Mouse (Mus musculus) G1E (cell line): ENCODE measurements around the gene Adgrg1. TPM values are rescaled to one million over a fixed set of nuclear protein-coding genes. Genes with fewer than 3 reads are reported as not detected.

Experiments
- ATAC-seq: 2 replicates; pipeline ENCODE4 v1.8.0; 2016; ENCODE audit warnings: mild to moderate bottlenecking; ENCODE audit not compliant: insufficient number of reproducible peaks, poor library complexity, low FRiP score, severe bottlenecking; ENCODE audit errors: extremely low read depth
- DNase-seq: peaks from one replicate; pipeline ENCODE4 v3.0.0; 2012; ENCODE audit warnings: low spot score
- H3K27me3 ChIP-seq: 2 replicates; pipeline ENCODE4 v1.6.1; 2012; ENCODE audit warnings: mild to moderate bottlenecking, low read length, inconsistent platforms; ENCODE audit not compliant: insufficient read depth
- H3K36me3 ChIP-seq: replicated peaks from 2 replicates; pipeline ENCODE3; 2012; ENCODE audit warnings: mild to moderate bottlenecking, inconsistent platforms
- H3K4me1 ChIP-seq: 2 replicates; pipeline ENCODE4 v1.6.1; 2012; ENCODE audit warnings: low read depth, low read length, inconsistent platforms, mixed read lengths; ENCODE audit not compliant: insufficient read depth
- H3K4me3 ChIP-seq: 2 replicates; pipeline ENCODE4 v1.5.1; 2012; ENCODE audit warnings: low read depth, mild to moderate bottlenecking, inconsistent platforms, low read length, moderate library complexity, mixed read lengths
- H3K9me3 ChIP-seq: replicated peaks from 2 replicates; pipeline ENCODE4 v1.6.1; 2012; ENCODE audit warnings: inconsistent platforms
- CTCF ChIP-seq: IDR thresholded peaks from 2 replicates; pipeline ENCODE4 v1.5.1; 2012; ENCODE audit warnings: low read depth, low read length, inconsistent platforms, mixed read lengths
- GATA1 ChIP-seq: IDR thresholded peaks from 2 replicates; pipeline ENCODE4 v1.6.1; 2012; ENCODE audit warnings: borderline replicate concordance, low read length, inconsistent platforms, mixed read lengths
- GATA2 ChIP-seq: IDR thresholded peaks from 2 replicates; pipeline ENCODE4 v1.6.1; 2012; ENCODE audit warnings: low read depth, low read length, inconsistent platforms, borderline replicate concordance
- POLR2AphosphoS5 ChIP-seq: IDR thresholded peaks from 2 replicates; pipeline ENCODE4 v1.6.1; 2012; ENCODE audit warnings: low read depth, low read length, inconsistent platforms; ENCODE audit not compliant: insufficient replicate concordance
- TAL1 ChIP-seq: conservative IDR thresholded peaks from 2 replicates; pipeline ENCODE4 v1.6.1; 2012; ENCODE audit warnings: low read depth, low read length, inconsistent platforms, mixed read lengths
- polyA plus RNA-seq: library from polyadenylated mRNA; stranded (reverse); fragments of >175 nt; gene quantifications from 2 replicates; pipeline ENCODE4 v1.2.3, GENCODE M21; 2012
- total RNA-seq, 2 experiments: library from RNA; stranded (forward) in 1 of 2; stranded (reverse) in 1 of 2; fragments of 200-1000 nt in 1 of 2; fragments of >200 nt in 1 of 2; fragmentation: Nextera tagmentation in 1 of 2; gene quantifications; 2 replicates each; pipeline ENCODE4 v1.2.3; 2014 to 2017

Adgrg1 gene
- total and polyA plus RNA-seq, 3 experiments, result 57.7 to 339 (median 229) TPM

DNA sequence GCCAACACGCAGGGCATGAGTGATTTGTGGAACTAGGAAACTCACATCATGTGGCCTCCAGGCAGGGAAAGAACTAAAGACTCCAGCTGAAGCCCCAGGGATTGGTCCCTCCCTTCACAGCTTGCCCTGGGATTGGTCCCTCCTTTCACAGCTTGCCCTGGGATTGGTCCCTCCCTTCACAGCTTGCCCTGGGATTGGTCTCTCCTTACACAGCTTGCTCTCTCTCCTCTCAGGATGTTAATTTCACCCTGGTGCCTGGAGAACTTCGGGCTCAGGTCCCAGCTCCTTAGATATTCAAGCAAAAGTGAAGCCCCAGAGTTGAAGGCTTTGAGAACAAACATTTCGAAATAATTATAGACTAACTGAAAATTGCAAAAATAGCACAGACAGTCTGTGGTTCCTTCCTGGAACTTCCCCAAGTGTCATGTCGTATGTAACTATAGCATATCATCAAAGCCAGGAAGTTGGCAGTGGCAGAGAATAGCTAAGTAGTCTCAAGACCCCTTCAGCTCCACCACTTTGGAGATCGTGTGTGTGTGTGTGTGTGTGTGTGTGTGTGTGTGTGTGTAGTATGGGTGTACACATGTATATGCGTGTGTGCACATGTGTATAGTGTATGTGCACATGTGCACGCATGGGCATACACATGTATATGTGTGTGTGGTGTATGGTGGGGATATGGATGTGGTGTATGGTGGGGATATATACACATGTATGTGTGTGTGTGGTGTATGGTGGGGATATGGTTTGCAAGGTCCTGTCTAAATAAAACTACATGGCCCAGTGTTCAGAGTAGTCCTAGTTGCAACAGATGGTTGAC is 62.8 kb downstream of the Adgrg1 start:
- Histone ChIP-seq H3K4me1 (no peaks in the 10 kb centered on the region), H3K36me3 (no peaks in the 10 kb centered on the region), H3K9me3 (no peaks in the 10 kb centered on the region), H3K4me3 (no peak overlapping the region), H3K27me3 (peaks cover 36% of the 10 kb centered on the region)
- ATAC-seq, result no peak
- TF ChIP-seq CTCF (no peak), POLR2AphosphoS5 (no peak), GATA1 (no peak), TAL1 (no peak), GATA2 (no peak)
- no peak for DNase-seq

DNA sequence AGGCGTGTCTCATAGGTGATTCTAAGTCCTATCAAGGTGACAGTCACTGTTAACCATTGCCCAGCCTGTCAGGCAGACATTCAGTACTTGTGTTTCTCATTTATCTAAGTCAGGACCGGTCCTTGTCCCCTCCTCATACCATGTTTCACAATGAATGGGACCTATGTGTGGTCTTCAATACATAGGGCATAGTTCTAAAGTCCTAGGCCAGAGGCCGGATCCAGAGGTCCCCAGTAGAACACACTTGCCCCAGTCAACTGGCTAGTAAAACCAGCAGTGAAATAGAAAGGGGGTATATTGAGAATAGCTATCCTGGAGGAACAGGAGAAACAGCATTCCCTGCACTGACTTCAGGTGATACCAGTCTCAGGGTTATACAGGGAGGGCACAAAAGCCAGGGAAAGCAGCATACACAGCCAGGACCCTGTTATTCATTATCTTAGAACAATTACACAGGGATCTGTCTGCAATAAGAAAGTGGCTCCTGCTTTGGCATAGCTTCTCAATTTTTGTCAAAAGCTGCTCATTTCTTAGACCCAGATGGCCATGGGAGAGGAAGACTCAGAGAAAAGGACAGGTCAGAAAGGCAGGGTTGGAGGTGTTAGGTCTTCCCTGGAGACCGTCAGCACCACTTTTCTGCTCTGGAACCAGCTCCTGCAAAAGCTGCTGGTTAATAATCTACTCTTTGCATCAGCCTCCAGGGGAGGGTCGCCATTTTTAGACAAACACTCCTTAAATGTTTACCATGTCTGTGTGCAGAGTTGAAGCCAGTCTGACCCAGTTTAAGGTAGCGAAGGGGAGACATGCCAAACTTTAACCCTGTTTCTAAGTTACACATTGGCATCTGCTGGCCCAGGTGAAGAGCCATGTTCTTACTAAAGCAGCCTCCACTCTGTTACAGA is 67.6 kb downstream of the Adgrg1 start:
- Histone ChIP-seq H3K4me3 (no peak overlapping the region), H3K36me3 (no peaks in the 10 kb centered on the region), H3K27me3 (peaks cover 28% of the 10 kb centered on the region), H3K4me1 (no peaks in the 10 kb centered on the region), H3K9me3 (no peaks in the 10 kb centered on the region)
- no peak for TF ChIP-seq TAL1
- TF ChIP-seq CTCF, result no peak
- TF ChIP-seq GATA1, result no peak
- no peak for TF ChIP-seq POLR2AphosphoS5
- no peak for TF ChIP-seq GATA2
- ATAC-seq, result no peak
- DNase-seq, result no peak

DNA sequence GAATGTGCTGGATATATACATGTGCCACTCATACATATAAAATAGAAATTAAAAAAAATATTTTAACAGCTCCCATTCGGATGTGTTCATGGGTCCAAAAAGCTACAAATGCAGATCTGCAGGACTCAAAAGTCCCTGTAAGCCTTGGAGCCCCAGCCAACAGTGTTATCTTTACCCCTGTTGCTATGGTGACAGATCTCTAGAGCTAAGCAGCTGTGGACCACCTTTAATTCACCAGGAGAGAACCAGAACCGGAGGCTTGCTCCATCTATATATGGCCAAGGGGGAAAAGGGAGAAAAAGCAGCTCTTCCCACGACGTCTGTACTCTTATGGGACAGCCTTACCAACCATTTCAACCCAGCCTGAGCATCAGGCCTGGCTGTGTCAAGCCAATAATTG is 70.3 kb downstream of the Adgrg1 start:
- Histone ChIP-seq H3K27me3 (peaks cover 24% of the 10 kb centered on the region), H3K4me3 (no peak overlapping the region), H3K9me3 (no peaks in the 10 kb centered on the region), H3K36me3 (no peaks in the 10 kb centered on the region), H3K4me1 (no peaks in the 10 kb centered on the region)
- ATAC-seq (no peak), DNase-seq (no peak)
- no peak for TF ChIP-seq GATA1
- TF ChIP-seq POLR2AphosphoS5, result no peak
- TF ChIP-seq CTCF, result no peak
- TF ChIP-seq TAL1, result no peak
- no peak for TF ChIP-seq GATA2

DNA sequence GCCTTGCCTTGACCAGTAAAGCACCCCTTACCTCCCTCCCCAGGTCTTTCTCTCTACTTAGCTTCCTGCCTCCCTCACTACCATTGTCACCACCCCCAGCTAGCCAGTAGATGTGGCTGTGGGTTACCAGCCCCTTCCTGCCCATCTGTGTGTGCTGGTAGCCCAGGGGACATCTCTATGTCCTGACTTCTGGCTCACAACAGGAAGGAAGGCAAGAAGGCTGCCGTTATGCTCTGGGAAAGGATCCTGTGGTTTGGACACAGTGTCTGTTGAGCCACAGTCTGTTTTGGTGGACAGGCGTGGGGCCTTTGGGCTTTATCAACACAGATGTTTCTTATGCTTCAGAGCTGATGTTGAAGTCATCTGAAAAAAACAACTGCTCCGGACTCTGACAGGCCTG is 72.4 kb downstream of the Adgrg1 start:
- no peak for ATAC-seq
- H3K9me3 ChIP-seq, result no peaks in the 10 kb centered on the region
- no peak overlapping the region for H3K4me3 ChIP-seq
- H3K36me3 ChIP-seq, result no peaks in the 10 kb centered on the region
- H3K4me1 ChIP-seq, result no peaks in the 10 kb centered on the region
- no peak for DNase-seq
- H3K27me3 ChIP-seq, result peaks cover 18% of the 10 kb centered on the region
- TF ChIP-seq TAL1 (no peak), GATA2 (no peak), POLR2AphosphoS5 (no peak), CTCF (no peak), GATA1 (no peak)

DNA sequence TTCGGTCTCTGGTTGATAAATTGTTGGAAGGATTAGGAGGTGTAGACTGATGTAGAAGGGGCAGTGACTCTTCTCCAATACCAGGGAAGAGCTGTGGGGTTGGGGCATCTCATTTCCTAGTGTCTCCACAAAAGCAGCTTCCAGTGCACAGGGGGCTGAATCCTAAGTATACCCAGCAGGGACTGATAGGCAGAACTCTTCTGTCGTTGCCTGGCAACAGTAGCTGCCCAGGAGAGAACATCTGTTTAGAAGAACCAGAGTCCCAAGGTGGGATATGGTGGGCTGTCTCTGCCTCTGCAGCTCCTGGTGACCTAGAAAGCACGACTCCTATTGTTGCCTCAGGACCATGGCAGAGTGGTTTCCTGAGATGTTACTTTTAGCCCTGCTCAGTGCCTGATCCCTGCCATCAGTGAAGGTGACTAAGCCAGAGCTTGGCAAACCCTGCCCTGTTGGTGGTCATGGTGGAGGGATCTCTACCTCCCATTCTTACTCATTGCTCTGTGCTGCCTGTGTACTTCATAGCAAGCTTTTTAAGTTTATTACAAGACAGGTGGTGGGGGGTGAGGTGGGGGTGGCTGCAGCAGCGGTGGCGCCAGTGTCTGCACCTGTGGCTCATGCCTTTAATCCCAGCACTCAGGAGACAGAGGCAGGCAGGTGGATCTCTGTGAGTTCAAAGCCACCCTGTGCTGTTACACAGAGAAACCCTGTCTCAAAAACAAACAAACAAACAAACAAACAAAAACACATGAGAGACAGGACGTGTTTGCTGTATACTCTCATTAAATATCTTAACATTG is 73.5 kb downstream of the Adgrg1 start:
- Histone ChIP-seq H3K27me3 (peaks cover 12% of the 10 kb centered on the region), H3K36me3 (no peaks in the 10 kb centered on the region), H3K4me3 (no peak overlapping the region), H3K9me3 (no peaks in the 10 kb centered on the region), H3K4me1 (no peaks in the 10 kb centered on the region)
- no peak for TF ChIP-seq TAL1
- no peak for TF ChIP-seq CTCF
- TF ChIP-seq GATA1, result no peak
- TF ChIP-seq POLR2AphosphoS5, result no peak
- TF ChIP-seq GATA2, result no peak
- DNase-seq (no peak), ATAC-seq (no peak)

DNA sequence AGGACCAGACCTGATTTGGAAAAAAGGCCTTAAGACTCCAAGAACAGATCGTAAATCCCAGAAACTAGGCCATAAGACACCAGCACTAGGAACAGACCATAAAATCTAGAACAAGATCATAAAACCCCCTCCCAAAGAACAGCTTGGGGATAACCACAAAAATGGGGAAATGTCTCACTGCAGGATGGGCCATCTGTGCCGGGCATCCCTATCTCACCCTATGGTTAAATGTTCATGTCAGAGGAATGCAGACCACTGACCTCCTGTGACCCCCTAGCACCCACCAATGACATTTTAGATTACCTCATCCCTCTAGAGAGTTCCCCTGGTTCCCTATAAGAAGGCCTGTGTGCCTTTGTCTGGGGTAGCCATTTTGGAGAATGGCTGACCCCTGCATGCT is 75.1 kb downstream of the Adgrg1 start:
- Histone ChIP-seq H3K4me1 (no peaks in the 10 kb centered on the region), H3K27me3 (peaks cover 11% of the 10 kb centered on the region), H3K36me3 (no peaks in the 10 kb centered on the region), H3K9me3 (no peaks in the 10 kb centered on the region), H3K4me3 (no peak overlapping the region)
- TF ChIP-seq POLR2AphosphoS5 (no peak), TAL1 (no peak), GATA1 (no peak), GATA2 (no peak), CTCF (no peak)
- DNase-seq (no peak), ATAC-seq (no peak)
